Comparison of ENCODE assay signal across 8 mouse cellular contexts in genomic region chr17:35838122-35838544, GRCm38 (mm10). TPM values are rescaled to one million over a fixed set of nuclear protein-coding genes. Genes with fewer than 3 reads are reported as not detected.
DNase-seq lines count a peak whose midpoint lies in the region; ATAC-seq and TF ChIP-seq lines count a peak whose summit lies in the region.

Tubb5 (minus strand) TSS chr17:35838306.

- H3K27ac ChIP-seq in cortical plate, adult 2 months (ENCODE audit: insufficient read depth, low read length), result peak within 1 kb of the TSS; percentile 83

- intact Hi-C loops in left cerebral cortex, postnatal 10 days (cut with DNase I), result no loop called here

- TF ChIP-seq CTCF in cortical plate, adult 2 months (IDR thresholded peaks at IDR 0.05; ENCODE audit: extremely low read depth, insufficient read depth, low read length), result no peak

- peak; percentile 94 for DNase-seq in gastrocnemius, postnatal 10 days
- DNase-seq in left cerebral cortex, postnatal 10 days (ENCODE audit: extremely low spot score in 1 of 2, low spot score in 2 of 2), result peak; percentile 96 to 98
- DNase-seq in right cerebral cortex, postnatal 25 days, result peak; percentile 97
- peak; percentile 95 to 96 for DNase-seq in urinary bladder, postnatal 4 days (ENCODE audit: low spot score in 2 of 2)

- H3K4me1 ChIP-seq in cortical plate, adult 2 months (ENCODE audit: control insufficient read depth, insufficient read depth, low read length), result peaks cover 3% of the 10 kb centered on the region; the same call in 1 of the 2 replicates

- H3K4me3 ChIP-seq in cortical plate, adult 2 months (ENCODE audit: insufficient read depth, low read length), result peak within 1 kb of the TSS; percentile 75

- ATAC-seq in activated CD4-positive, CD25-positive, alpha-beta regulatory T cell, adult 4 months, result peak; percentile 40
- peak; percentile 39 for ATAC-seq in inflammation-experienced regulatory T-cells, adult 6 months
- peak; percentile 57 for ATAC-seq in megakaryocyte-erythroid progenitor cell, adult 5-6 weeks (replicated peaks; ENCODE audit: low FRiP score, low TSS enrichment, poor library complexity, severe bottlenecking)

- peak; percentile 96 for TF ChIP-seq POLR2A in cortical plate, adult 2 months (IDR thresholded peaks at IDR 0.05; ENCODE audit: extremely low read depth, insufficient read depth, low read length)

RNA-seq across cellular contexts. Expression of gene Tubb5, which starts in this region (rescaled TPM):
- polyA plus RNA-seq in activated CD4-positive, CD25-positive, alpha-beta regulatory T cell, adult 4 months (2017; shearing (Covaris generic)), result 100 to 1,000 TPM; 410 to 652 TPM
- polyA plus RNA-seq in cortical plate, adult 2 months (2012; rRNA removed), result 453 and 474 TPM in 2 replicates
- 100 to 1,000 TPM; 205 to 251 TPM for total RNA-seq in gastrocnemius, postnatal 10 days (2021)
- 100 to 1,000 TPM; 404 to 882 (median 514) TPM for polyA plus RNA-seq in inflammation-experienced regulatory T-cells, adult 6 months (2017; shearing (Covaris generic))
- 1,000 to 10,000 TPM; 1,429 to 1,573 TPM for total RNA-seq in left cerebral cortex, postnatal 10 days (2021)
- 823 and 947 TPM in 2 replicates for total RNA-seq in megakaryocyte-erythroid progenitor cell, adult 5-6 weeks (2014; fragmentation: Nextera tagmentation)
- 678 and 844 TPM in 2 replicates for total RNA-seq in megakaryocyte-erythroid progenitor cell, adult 5-6 weeks (2017)

Comparison
In these comparisons a context has a peak if more than half of its experiments do, and no peak if none do; other contexts are left out.
1. Peak in every context shown above with its lines: DNase-seq, ATAC-seq, H3K4me3 ChIP-seq and H3K27ac ChIP-seq.